Mouse (Mus musculus): ENCODE measurements at regions not wholly inside any gene's neighbourhood (a gene's known extent, or its start where the extent isn't known, plus 50 kb on each side); places are given as distances from the start of the nearest gene placed in this dataset.

DNA sequence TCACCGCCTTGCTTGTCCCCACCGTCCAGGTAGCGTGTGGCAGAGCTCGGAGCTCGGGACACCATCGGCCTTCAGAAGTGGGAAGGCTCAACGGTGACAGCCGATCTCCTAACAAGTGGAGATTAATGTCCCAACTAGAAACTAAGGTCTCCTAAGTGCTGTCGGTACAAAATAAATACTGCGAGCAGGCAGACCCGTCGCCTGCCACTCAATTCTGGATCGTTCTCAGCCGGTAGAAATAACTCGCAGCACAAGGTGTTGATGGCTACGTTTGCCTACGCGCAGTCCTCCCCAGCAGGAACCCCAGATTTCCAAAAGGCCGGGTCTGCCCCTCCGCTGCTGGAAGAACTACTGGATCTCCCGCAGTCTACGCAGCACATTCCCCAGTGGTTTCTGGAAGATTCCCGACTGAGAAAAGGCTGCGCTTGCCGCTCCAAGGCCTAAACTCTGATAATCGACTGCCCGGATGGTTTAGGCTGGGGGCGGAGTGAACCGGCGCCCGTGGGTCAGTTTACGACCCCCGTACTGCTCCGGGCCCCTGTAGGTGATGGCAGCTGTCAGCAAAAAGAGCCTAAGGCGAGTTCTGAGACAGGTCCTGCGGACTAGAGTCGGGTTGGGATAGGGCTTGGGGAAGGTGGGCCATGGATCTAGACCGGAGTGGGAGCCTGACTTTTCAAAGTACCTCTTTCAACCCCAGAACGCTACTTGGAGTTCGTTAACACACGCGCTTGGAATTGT, 85.7 kb downstream of the Nr2f2 start:
- H3K36me3 ChIP-seq (replicated peaks; ENCODE audit: insufficient read depth, low read length), result no peaks in the 10 kb centered on the region
- DNase-seq, result no peak
- peak overlapping the region; percentile 26 for H3K4me3 ChIP-seq (ENCODE audit: low read depth, low read length)
- no peak overlapping the region for H3K9ac ChIP-seq (replicated peaks)
- no peak for ATAC-seq
- peak overlapping the region; percentile 36 for H3K4me2 ChIP-seq (ENCODE audit: low read depth, low read length)
- H3K27me3 ChIP-seq (ENCODE audit: insufficient read depth, low read length), result peaks cover 51% of the 10 kb centered on the region
- H3K9me3 ChIP-seq (ENCODE audit: low read length), result no peaks in the 10 kb centered on the region
- TF ChIP-seq CTCF (IDR thresholded peaks at IDR 0.05; ENCODE audit: low read depth) (no peak), EP300 (IDR thresholded peaks at IDR 0.05; ENCODE audit: low read depth) (no peak)
- H3K4me1 ChIP-seq (ENCODE audit: insufficient read depth), result no peaks in the 10 kb centered on the region
- H3K27ac ChIP-seq (ENCODE audit: low read depth), result no peak overlapping the region
- WGBS (ENCODE audit: insufficient replicate concordance), result 3% methylated on average over 42 of the region's 42 CpGs

DNA sequence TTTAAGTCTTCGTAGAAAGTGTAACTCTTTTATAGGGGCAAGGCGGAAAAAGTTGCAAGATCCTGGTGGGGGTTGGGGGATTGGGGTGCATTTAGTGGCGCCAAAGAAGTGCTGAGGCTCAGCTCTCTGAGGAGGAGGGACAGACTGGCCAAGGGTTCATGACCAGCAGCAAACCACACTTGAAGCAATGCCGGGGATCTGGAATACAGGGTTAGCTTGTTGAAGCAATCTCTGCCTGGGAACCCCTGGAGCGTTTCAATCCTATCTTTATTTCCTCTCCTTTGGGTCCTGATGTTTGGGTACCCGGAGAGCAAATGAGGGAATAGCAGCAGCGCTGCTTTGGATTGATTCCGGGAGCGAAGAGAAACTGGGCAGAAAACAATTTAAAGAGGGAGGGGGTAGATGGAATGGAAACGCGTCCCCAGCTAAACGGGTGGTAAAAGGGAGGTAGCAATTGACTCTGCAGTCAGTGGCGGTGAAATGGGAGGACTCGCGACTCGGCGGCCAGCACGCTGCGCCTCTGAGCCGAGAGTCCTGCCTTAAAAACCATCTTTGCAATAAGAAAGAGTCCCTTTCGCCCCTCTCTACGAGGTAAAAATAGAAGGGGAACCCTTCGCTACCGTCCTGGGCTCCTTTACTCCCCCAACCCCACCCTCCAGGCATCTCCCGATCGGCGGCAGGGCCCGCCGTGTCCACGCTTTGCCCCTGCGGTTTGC, 86.5 kb downstream of the Nr2f2 start:
- Histone ChIP-seq H3K4me1 (ENCODE audit: insufficient read depth) (no peaks in the 10 kb centered on the region), H3K36me3 (replicated peaks; ENCODE audit: insufficient read depth, low read length) (no peaks in the 10 kb centered on the region), H3K4me2 (ENCODE audit: low read depth, low read length) (peak overlapping the region; percentile 36), H3K4me3 (ENCODE audit: low read depth, low read length) (peak overlapping the region; percentile 26), H3K27ac (ENCODE audit: low read depth) (no peak overlapping the region), H3K9ac (replicated peaks) (no peak overlapping the region), H3K27me3 (ENCODE audit: insufficient read depth, low read length) (peaks cover 44% of the 10 kb centered on the region), H3K9me3 (ENCODE audit: low read length) (no peaks in the 10 kb centered on the region)
- no peak for ATAC-seq
- 1% methylated on average over 31 of the region's 31 CpGs for WGBS (ENCODE audit: insufficient replicate concordance)
- no peak for DNase-seq
- no peak for TF ChIP-seq CTCF (IDR thresholded peaks at IDR 0.05; ENCODE audit: low read depth)
- TF ChIP-seq EP300 (IDR thresholded peaks at IDR 0.05; ENCODE audit: low read depth), result no peak

DNA sequence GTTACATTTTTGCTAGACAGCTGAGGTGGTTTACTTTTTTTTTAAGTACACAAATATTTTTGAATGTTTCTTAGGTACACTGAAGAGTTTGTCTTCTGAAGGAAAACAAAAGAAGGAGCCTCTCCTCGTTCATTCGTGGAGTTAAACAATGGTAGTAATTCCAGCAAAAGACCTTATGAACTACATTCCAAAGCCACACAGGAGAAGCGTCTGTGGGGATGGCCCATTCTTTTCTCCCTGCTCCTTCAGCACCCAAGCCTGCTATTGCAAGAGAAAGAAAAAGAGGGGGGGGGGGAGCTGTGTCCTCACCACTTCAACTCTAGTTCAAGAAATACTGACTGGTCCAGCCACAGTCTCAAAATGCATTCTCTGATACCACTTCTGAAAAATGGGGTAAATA, 87.4 kb downstream of the Nr2f2 start:
- H3K36me3 ChIP-seq (replicated peaks; ENCODE audit: insufficient read depth, low read length), result no peaks in the 10 kb centered on the region
- TF ChIP-seq EP300 (IDR thresholded peaks at IDR 0.05; ENCODE audit: low read depth), result no peak
- no peak for TF ChIP-seq CTCF (IDR thresholded peaks at IDR 0.05; ENCODE audit: low read depth)
- H3K27me3 ChIP-seq (ENCODE audit: insufficient read depth, low read length), result peaks cover 40% of the 10 kb centered on the region
- no peak overlapping the region for H3K27ac ChIP-seq (ENCODE audit: low read depth)
- no peaks in the 10 kb centered on the region for H3K9me3 ChIP-seq (ENCODE audit: low read length)
- H3K4me2 ChIP-seq (ENCODE audit: low read depth, low read length), result no peak overlapping the region
- H3K4me3 ChIP-seq (ENCODE audit: low read depth, low read length), result no peak overlapping the region
- DNase-seq (no peak), ATAC-seq (no peak)
- 9% methylated on average over 3 of the region's 3 CpGs for WGBS (ENCODE audit: insufficient replicate concordance)
- no peak overlapping the region for H3K9ac ChIP-seq (replicated peaks)
- H3K4me1 ChIP-seq (ENCODE audit: insufficient read depth), result no peaks in the 10 kb centered on the region

DNA sequence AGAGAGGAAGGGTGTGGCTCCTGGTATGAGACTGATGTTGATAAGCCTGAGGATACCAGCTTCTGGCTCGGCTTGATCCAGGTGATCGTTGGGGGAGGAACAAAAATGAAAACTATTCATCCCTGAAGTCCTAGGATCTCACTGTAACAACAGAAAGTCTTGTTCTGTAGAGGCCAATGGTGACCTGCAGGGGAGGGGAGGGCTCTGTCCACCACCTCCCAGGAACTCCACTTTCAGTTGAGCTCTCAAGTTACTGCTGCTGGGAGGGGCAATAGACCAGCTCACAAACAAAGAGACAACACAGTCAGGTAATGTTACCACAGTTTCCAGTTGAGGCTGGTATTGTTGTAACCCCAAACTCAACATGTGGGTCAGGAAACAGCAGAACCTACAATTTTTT, 90.5 kb downstream of the Nr2f2 start:
- no peak for TF ChIP-seq CTCF (IDR thresholded peaks at IDR 0.05; ENCODE audit: low read depth)
- no peaks in the 10 kb centered on the region for H3K4me1 ChIP-seq (ENCODE audit: insufficient read depth)
- no peak overlapping the region for H3K9ac ChIP-seq (replicated peaks)
- no peaks in the 10 kb centered on the region for H3K36me3 ChIP-seq (replicated peaks; ENCODE audit: insufficient read depth, low read length)
- H3K27ac ChIP-seq (ENCODE audit: low read depth), result no peak overlapping the region
- H3K4me2 ChIP-seq (ENCODE audit: low read depth, low read length), result no peak overlapping the region
- ATAC-seq (no peak), DNase-seq (no peak)
- H3K4me3 ChIP-seq (ENCODE audit: low read depth, low read length), result no peak overlapping the region
- H3K27me3 ChIP-seq (ENCODE audit: insufficient read depth, low read length), result peaks cover 23% of the 10 kb centered on the region
- no peaks in the 10 kb centered on the region for H3K9me3 ChIP-seq (ENCODE audit: low read length)
- 45% methylated on average over 2 of the region's 2 CpGs for WGBS (ENCODE audit: insufficient replicate concordance)

DNA sequence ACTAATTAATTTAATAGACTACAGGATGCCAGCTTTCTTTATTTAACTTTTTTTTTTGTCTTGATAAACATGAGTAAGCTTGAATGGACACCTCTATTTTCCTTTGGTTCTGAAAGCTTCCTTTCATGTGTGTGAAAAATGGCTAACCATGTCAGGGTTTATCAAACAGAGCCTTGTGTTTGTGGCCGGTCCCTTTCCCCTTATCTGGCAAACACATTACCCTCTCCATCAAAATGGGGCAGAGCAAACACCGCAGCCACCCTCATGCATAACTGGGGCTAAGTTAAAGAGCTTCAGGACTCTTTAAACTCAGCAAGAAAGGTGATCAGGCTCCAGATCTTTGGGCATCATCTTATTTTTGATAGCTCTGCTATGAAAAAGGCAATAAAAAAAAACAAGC, 92.2 kb downstream of the Nr2f2 start:
- TF ChIP-seq EP300 (IDR thresholded peaks at IDR 0.05; ENCODE audit: low read depth) (no peak), CTCF (IDR thresholded peaks at IDR 0.05; ENCODE audit: low read depth) (no peak)
- H3K9me3 ChIP-seq (ENCODE audit: low read length), result no peaks in the 10 kb centered on the region
- 18% methylated on average over 2 of the region's 2 CpGs for WGBS (ENCODE audit: insufficient replicate concordance)
- DNase-seq (no peak), ATAC-seq (no peak)
- peaks cover 5% of the 10 kb centered on the region for H3K27me3 ChIP-seq (ENCODE audit: insufficient read depth, low read length)
- no peak overlapping the region for H3K9ac ChIP-seq (replicated peaks)
- no peaks in the 10 kb centered on the region for H3K36me3 ChIP-seq (replicated peaks; ENCODE audit: insufficient read depth, low read length)
- no peaks in the 10 kb centered on the region for H3K4me1 ChIP-seq (ENCODE audit: insufficient read depth)
- H3K27ac ChIP-seq (ENCODE audit: low read depth), result no peak overlapping the region
- H3K4me2 ChIP-seq (ENCODE audit: low read depth, low read length), result no peak overlapping the region
- H3K4me3 ChIP-seq (ENCODE audit: low read depth, low read length), result no peak overlapping the region

DNA sequence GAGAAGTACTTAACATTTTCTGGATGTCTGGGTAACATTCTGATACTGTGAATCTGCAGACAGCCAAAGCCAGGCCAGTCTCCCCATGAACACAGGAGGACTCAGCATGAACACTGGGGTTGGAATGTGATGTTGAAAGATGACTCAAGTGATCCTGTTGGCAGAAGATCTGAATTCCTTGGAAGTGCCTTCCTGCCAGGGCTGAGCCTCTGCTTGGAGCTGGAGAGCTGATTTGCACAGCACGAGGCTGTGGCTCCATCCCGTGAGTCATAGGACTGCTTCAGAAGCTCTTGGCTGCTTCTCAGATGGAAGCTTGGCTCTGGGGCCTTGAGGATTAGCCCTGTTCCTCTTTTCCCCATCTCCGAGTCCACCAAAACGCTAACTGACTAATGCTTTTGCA, 99.5 kb downstream of the Nr2f2 start:
- H3K9me3 ChIP-seq (ENCODE audit: low read length), result no peaks in the 10 kb centered on the region
- DNase-seq, result no peak
- H3K9ac ChIP-seq (replicated peaks), result no peak overlapping the region
- no peak overlapping the region for H3K4me3 ChIP-seq (ENCODE audit: low read depth, low read length)
- H3K27ac ChIP-seq (ENCODE audit: low read depth), result no peak overlapping the region
- TF ChIP-seq CTCF (IDR thresholded peaks at IDR 0.05; ENCODE audit: low read depth) (no peak), EP300 (IDR thresholded peaks at IDR 0.05; ENCODE audit: low read depth) (no peak)
- no peaks in the 10 kb centered on the region for H3K27me3 ChIP-seq (ENCODE audit: insufficient read depth, low read length)
- H3K36me3 ChIP-seq (replicated peaks; ENCODE audit: insufficient read depth, low read length), result no peaks in the 10 kb centered on the region
- no peak overlapping the region for H3K4me2 ChIP-seq (ENCODE audit: low read depth, low read length)
- no peak for ATAC-seq
- no peaks in the 10 kb centered on the region for H3K4me1 ChIP-seq (ENCODE audit: insufficient read depth)
- WGBS (ENCODE audit: insufficient replicate concordance), result 73% methylated on average over 4 of the region's 4 CpGs
